Mouse (Mus musculus): ENCODE data around the gene Olfr1564.
"Not testable (repeated sequence)": the region's sequence is repeated elsewhere in the genome, so short reads cannot be mapped to it uniquely, and the experiment has no call there.

Olfr1564 gene

GRCm38 (mm10) chr17:33221590-33221989, at the start of gene Olfr1564:
TSS of gene Olfr1564 (minus strand) at chr17:33221690.
- DNase-seq (ENCODE audit: extremely low read depth, insufficient read length, low spot score), result no peak

- DNase-seq (ENCODE audit: extremely low read depth, insufficient read length, low spot score), result no peak
These were observed 47.4 kb upstream of the Olfr1564 start for GRCm38 (mm10) chr17:33268907-33269306.

GRCm38 (mm10) chr17:33264376-33264775, 42.9 kb upstream of the Olfr1564 start, which contains the start of gene Olfr63:
TSS of gene Olfr63 (plus strand) at chr17:33264676.
- no peak for DNase-seq (ENCODE audit: extremely low read depth, insufficient read length, low spot score)

GRCm38 (mm10) chr17:33255319-33255657, 33.8 kb upstream of the Olfr1564 start:
- not testable (repeated sequence) for DNase-seq (ENCODE audit: extremely low read depth, insufficient read length, low spot score)

- not testable (repeated sequence) for DNase-seq (ENCODE audit: extremely low read depth, insufficient read length, low spot score)
These were observed 33.2 kb upstream of the Olfr1564 start, which contains the start of gene Zfp955a for GRCm38 (mm10) chr17:33254530-33255318. TSS of gene Zfp955a (minus strand) at chr17:33255145.

GRCm38 (mm10) chr17:33236646-33237045, 15.2 kb upstream of the Olfr1564 start:
- DNase-seq (ENCODE audit: extremely low read depth, insufficient read length, low spot score), result not testable (repeated sequence)

GRCm38 (mm10) chr17:33191002-33191401, 30.5 kb downstream of the Olfr1564 start, which contains the start of gene Olfr239:
TSS of gene Olfr239 (plus strand) at chr17:33191302.
- not testable (repeated sequence) for DNase-seq (ENCODE audit: extremely low read depth, insufficient read length, low spot score)

GRCm38 (mm10) chr17:33168147-33168546, 53.3 kb downstream of the Olfr1564 start, which contains the start of gene Olfr55:
TSS of gene Olfr55 (plus strand) at chr17:33168447.
- not testable (repeated sequence) for DNase-seq (ENCODE audit: extremely low read depth, insufficient read length, low spot score)

All from 3134 (cell line).